Mouse (Mus musculus): Measurements from ENCODE around the gene Vmn1r171. TPM values are rescaled to one million over a fixed set of nuclear protein-coding genes. Genes with fewer than 3 reads are reported as not detected.
"Not testable (repeated sequence)": the region's sequence is repeated elsewhere in the genome, so short reads cannot be mapped to it uniquely, and the experiment has no call there.

The Vmn1r171 gene
- not detected for total RNA-seq (2021)
- long read RNA-seq, experiment 1 = 0 reads
- long read RNA-seq, experiment 2 = 0 reads

GRCm38 (mm10) chr7:23630422-23630821 is at the start of gene Vmn1r171:
Gene Vmn1r171, plus strand, starts transcription at chr7:23630722.
- no peak for DNase-seq (ENCODE audit: low spot score in 2 of 2)

DNA sequence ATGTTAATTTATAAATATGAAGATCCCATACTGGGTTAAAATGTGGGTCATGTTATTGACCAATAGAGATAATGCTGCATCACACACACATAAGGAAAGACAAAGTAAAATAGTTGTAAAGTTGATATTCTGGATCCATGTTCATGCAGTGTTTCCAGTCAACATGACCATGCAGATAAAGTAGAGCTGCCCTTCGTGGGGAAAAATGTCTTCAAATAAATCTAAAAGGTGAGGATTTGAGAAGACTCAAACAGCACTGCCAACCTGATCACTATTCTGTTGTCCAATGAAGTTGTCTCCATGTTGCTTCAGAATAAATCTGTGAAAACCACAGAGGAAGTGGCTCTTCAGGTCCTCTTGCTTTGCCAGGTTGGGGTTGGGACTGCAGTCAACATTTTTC is 24.6 kb upstream of the Vmn1r171 start, which contains the start of gene Vmn1r170:
TSS of gene Vmn1r170 (plus strand) at position 301 of the 400 bp plus-strand sequence.
- not testable (repeated sequence) for DNase-seq (ENCODE audit: low spot score in 2 of 2)

GRCm38 (mm10) chr7:23658016-23658415 is 27.5 kb downstream of the Vmn1r171 start, which contains the start of gene Vmn1r172:
Gene Vmn1r172, plus strand, starts transcription at chr7:23658316.
- no peak for DNase-seq (ENCODE audit: low spot score in 2 of 2)

Other genes with a start within 250 kb of the Vmn1r171 start
- gene Nlrp5, start 244.8 kb upstream of the Vmn1r171 start, total RNA-seq (2021) = under 1 TPM; 0.16 to 0.22 TPM
- not detected for gene Vmn1r167, start 123.5 kb upstream of the Vmn1r171 start, total RNA-seq (2021)
- gene Vmn1r168, start 91.0 kb upstream of the Vmn1r171 start, total RNA-seq (2021) = not detected
- not detected for gene Vmn1r169, start 55.2 kb upstream of the Vmn1r171 start, total RNA-seq (2021)
- not detected for gene Vmn1r170, start 24.5 kb upstream of the Vmn1r171 start, total RNA-seq (2021)
- gene Vmn1r172, start 27.6 kb downstream of the Vmn1r171 start, total RNA-seq (2021) = not detected
- gene Vmn1r173, start 70.0 kb downstream of the Vmn1r171 start, total RNA-seq (2021) = not detected
- not detected for gene Vmn1r174, start 121.5 kb downstream of the Vmn1r171 start, total RNA-seq (2021)
- not detected for gene Vmn1r175, start 179.9 kb downstream of the Vmn1r171 start, total RNA-seq (2021)
- not detected for gene Vmn1r176, start 206.7 kb downstream of the Vmn1r171 start, total RNA-seq (2021)
- not detected for gene Vmn1r177, start 235.7 kb downstream of the Vmn1r171 start, total RNA-seq (2021)